Mouse (Mus musculus) ovary, adult 18-20 months (tissue): ENCODE measurements around the gene Akr1b7.

Experiments used
- DNase-seq: peaks from one replicate; pipeline ENCODE4 v3.0.0; 2022; ENCODE audit warnings: low spot score, mixed read lengths

Akr1b7 gene

DNA sequence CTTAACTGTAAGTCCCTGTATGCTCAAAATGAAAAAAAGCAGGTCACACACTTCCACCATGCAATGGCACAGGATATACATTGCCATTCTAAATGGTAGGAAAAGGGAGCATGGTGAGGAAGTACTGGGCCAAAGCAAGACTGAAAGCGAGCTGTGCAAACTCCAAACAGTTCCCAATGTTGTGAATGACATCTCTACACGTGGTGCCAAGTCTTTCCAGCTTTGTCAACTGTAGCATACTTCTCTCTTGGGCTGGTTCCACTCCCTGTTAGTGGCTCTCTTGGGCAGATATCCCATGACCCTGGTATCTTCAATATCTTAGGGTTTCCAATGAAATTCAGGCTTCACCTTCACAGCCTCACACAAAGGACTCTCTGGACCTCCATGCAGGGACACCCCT lies 26.9 kb downstream of the Akr1b7 start:
- no peak for DNase-seq

DNA sequence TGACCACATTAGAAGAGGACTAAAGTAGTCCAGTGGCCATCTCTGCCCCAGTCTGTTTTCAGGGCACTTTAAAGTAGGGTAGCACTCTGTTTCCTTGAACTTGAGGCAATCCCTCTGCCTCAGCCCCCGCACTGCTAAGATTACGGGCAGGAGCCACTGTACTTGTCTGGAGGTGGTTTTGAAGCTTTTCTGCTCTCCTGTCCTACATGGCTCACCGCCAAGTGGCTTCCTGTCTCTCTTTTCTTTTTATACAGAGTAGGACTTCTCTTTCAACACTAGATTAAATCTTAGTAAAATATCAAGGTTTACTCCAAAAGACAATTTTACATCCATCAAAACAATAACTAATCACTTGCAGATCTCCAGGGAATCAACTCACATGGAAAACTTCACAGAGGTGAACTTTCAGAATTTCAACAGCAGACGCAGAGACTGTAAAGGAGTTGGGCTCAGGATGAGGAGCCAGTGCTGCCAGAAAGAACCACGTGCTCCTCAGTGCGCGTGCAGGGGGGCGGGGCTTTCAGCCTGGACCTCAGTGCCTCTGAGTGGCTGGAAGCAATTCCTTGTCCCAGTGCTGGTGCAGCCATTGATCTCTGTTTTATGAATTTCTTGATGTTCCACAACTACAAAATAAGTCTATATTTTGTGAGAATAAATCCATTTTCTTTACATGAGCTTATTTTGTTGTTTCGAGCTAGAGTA lies 29.6 kb downstream of the Akr1b7 start:
- DNase-seq: no peak

DNA sequence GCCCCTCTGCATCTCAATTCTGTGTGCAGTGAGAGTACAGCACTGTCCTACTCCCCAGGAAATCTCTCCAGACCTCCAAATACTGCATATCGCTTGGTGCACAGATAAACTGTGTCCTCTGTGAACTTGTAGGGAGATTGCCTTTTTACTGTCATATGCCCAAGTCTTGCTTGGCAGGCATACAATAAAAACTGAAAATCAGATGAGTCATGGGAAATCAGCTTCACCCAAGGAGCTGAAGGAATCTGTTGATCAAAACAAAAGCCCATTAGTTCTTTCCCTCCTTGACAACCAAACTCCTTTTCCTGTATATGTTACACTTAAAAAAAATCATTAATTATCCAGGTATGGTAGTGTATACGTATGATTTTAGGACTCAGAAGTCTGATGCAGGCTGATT lies 31.7 kb downstream of the Akr1b7 start:
- peak; percentile 27 for DNase-seq

DNA sequence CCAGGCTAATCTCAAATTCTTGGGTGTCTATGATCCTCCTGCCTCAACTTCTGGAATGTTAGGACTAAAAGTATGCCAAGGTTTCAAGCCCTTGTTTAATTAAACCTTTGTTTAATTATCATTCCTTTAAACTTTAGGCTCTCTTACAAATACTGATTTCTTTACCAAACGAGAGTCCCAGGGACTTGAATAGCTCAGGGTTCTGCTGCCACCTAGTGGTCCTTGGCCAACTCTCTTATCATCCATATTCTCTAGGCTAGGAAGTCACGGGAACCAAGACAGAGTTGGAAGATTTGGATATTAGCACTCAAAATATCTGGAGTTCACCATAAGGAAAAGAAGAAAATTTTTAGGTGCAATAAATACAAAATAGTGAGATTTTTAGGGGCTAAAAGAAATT lies 35.8 kb downstream of the Akr1b7 start:
- peak; percentile 36 for DNase-seq

DNA sequence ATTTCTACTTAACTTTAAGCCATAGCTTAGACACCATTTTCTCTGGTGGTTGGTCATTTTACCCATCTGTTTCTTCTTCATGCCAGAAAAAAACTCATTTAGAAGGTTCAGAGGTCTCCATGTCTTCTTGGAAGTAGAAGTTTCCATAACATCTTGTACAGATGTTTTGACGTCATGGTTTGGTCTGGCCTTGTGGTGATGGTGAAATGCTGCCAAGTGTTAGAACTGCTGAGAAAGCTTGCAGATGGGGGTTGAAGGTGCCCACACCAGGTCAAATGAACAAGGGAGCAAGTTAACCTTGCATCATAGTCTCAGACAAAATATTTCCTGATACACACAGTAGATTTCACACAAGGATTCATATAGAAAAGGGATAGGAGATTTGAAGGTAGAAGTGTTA lies 36.6 kb downstream of the Akr1b7 start:
- no peak for DNase-seq

DNA sequence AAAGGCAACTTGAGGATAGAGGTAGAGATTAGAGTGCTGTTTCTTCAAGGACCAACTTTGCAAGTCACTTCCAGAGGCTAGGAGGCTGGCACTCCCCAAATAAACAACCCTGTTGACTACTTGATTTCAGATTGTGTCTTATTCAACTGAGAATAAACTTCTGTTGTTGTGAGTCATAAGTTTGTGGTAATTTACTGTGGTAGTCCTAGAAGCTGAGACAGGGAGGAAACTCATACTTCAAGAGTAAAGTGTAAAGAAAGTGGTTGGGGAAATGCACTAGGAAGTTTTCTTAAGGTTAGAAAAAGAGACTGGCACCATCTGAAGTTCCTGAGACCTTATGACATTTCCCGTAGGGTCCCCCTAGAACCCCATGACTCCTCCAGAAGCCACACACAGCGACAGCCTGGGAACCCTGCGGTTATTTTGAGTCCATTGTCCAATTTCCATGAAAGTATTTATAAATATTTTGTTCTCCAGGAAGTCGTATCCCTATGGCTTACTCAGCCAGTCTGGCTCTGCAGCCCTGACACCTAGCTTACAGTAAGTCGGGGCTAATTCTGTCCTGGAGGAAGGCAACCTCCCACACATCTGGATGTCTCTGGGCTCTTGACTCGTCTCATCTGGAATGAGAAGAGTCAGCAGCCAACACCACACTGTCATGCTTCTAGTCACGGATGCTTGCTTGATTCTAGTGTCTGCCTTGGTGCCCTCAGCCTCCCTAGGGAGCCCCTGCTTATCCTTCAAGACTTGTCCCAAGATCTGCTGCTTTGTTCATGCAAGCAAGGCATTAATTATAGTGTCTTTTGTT lies 41.0 kb downstream of the Akr1b7 start:
- peak; percentile 31 for DNase-seq

DNA sequence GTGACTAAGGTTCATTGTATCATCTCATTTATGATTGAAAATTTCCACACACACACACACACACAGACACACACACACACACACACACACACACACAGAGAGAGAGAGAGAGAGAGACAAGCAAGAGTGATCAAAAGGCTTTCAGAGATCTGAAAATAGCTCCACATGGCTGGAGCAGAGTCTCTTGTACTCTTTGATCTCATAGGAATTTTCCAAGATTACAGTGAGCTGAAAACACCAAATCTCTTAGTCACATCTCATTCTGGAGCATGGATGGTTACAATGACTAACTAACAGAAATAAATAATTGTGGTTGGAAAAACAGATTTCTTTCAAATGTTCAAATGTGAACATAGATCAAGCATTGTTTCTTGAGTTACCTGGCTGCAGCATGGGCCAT lies 47.3 kb downstream of the Akr1b7 start:
- no peak for DNase-seq

DNA sequence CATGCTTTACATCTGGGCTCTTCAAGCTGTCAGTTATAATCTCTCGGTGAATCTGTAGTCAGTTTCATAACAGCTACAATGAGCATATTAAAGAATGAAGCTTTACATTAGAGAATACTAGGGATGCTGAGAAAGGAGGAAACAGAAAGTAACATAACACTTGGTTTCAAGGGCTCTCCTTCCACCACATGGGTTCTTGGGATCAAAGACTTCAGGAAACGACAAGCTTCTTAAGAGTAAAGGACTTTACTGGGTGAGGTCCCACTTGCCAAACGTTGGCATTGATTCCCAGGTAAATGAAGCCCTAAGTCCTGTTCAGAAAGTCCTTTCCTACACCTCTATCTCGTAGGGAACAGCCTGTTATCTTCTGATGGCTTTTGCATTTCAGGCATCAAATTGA lies 48.5 kb downstream of the Akr1b7 start:
- no peak for DNase-seq

DNA sequence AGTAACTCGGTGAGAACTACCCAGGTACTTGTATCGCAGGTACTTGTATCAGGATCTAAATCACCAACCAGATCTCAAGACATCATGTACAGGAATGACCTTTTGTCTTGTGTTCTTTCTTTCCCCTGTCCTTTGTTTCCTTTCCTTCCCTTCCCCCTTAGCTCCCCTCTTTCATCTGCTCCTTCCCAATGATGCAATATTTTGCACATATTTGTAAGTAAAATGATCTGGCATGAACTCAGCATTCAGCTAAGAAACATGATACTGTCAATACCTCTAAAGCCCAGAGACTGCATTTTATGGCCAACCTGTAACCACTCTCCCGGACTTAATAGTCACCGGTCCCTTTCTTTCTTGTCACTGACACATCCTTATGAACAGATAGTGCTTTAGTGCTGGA lies 51.4 kb downstream of the Akr1b7 start:
- no peak for DNase-seq

DNA sequence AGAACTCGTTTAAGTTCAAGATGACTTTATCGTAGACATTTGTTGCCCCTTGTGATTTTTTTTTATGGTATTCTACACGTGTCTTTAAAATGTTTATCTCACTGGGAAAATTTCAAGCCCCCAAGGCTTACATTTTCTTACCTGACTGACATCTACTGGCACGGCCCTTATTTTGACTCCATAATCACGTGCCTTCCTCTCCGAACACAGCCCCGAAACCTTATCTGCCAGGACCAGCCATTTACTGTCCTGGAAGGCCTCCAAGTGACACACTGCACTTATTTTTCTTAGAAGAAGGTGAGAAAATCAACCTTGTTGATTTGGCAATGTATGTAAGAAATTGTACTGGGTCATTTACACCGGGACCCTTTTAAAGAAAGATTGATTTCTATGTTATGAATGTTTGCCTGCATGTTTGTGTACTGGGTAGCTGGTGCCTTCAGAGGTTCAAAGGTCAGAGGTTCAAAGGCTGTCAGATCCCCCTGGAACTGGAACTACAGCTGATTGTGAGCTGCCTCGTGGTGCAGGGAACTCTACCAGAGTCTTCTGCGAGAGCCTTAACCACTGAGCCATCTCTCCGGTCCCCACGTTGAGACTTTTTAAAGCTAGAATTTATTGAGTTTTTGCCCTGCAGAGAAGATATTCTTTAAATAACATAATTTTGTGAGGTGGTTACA lies 59.4 kb downstream of the Akr1b7 start:
- DNase-seq: no peak
